Mouse (Mus musculus) lung, embryonic 15.5 days (tissue): ENCODE results near the gene Prkd3. TPM values are rescaled to one million over a fixed set of nuclear protein-coding genes. Genes with fewer than 3 reads are reported as not detected.

ENCODE experiments used
- ATAC-seq: fragments of 200-750 bp; cut with Nextera tagmentation; 2 replicates; pipeline ENCODE4 v1.8.0; 2017; ENCODE audit warnings: moderate number of reproducible peaks, borderline replicate concordance; ENCODE audit not compliant: low FRiP score, low TSS enrichment; ENCODE audit errors: extremely low read depth
- H3K27ac ChIP-seq: fragments of 300-500 bp; sonication (generic); 2 replicates; pipeline ENCODE4 v1.5.1; 2015; ENCODE audit warnings: moderate library complexity, mild to moderate bottlenecking, inconsistent platforms
- H3K27me3 ChIP-seq: fragments of 300-500 bp; sonication (generic); 2 replicates; pipeline ENCODE4 v1.6.1; 2015; ENCODE audit warnings: inconsistent platforms
- H3K36me3 ChIP-seq: fragments of 300-500 bp; sonication (generic); 2 replicates; pipeline ENCODE4 v1.6.1; 2015; ENCODE audit warnings: inconsistent platforms
- H3K4me1 ChIP-seq: fragments of 300-500 bp; sonication (generic); 2 replicates; pipeline ENCODE4 v1.6.1; 2015; ENCODE audit warnings: inconsistent platforms
- H3K4me2 ChIP-seq: fragments of 300-500 bp; sonication (generic); 2 replicates; pipeline ENCODE4 v1.6.1; 2015; ENCODE audit warnings: inconsistent platforms, mild to moderate bottlenecking, moderate library complexity
- H3K4me3 ChIP-seq: fragments of 300-500 bp; sonication (generic); 2 replicates; pipeline ENCODE4 v1.5.1; 2015; ENCODE audit warnings: mild to moderate bottlenecking, inconsistent platforms
- H3K9ac ChIP-seq: fragments of 300-500 bp; sonication (generic); 2 replicates; pipeline ENCODE4 v1.6.1; 2015; ENCODE audit warnings: inconsistent platforms
- H3K9me3 ChIP-seq: fragments of 300-500 bp; sonication (generic); 2 replicates; pipeline ENCODE4 v1.6.1; 2016; ENCODE audit warnings: inconsistent platforms
- WGBS: fragments of 180-500 bp; shearing (Covaris S2); methylation state at CpG from one replicate; pipeline ENCODE4 v1.1.7; 2015; 5-methylcytosine and 5-hydroxymethylcytosine counted together
- polyA plus RNA-seq: library from polyadenylated mRNA; unstranded; fragments of >200 nt; fragmentation: Nextera tagmentation; extraction: Ambion mirVana; gene quantifications from 2 replicates; pipeline ENCODE4 v1.2.1, GENCODE M21; 2015

Gene Prkd3
- polyA plus RNA-seq, 1 experiment from 2014 or later = 43.7 TPM

- H3K27me3 ChIP-seq = no peaks in the 10 kb centered on the region
- 67% methylated on average over 4 of the region's 4 CpGs for WGBS
- H3K4me3 ChIP-seq = no peak overlapping the region
- no peaks in the 10 kb centered on the region for H3K36me3 ChIP-seq
- H3K27ac ChIP-seq = no peak overlapping the region
- no peaks in the 10 kb centered on the region for H3K9me3 ChIP-seq
- no peak for ATAC-seq
- no peaks in the 10 kb centered on the region for H3K4me1 ChIP-seq
- no peak overlapping the region for H3K9ac ChIP-seq
- no peak overlapping the region for H3K4me2 ChIP-seq
These were observed 12.2 kb upstream of the Prkd3 start for GRCm38 (mm10) chr17:79032782-79033181.

DNA sequence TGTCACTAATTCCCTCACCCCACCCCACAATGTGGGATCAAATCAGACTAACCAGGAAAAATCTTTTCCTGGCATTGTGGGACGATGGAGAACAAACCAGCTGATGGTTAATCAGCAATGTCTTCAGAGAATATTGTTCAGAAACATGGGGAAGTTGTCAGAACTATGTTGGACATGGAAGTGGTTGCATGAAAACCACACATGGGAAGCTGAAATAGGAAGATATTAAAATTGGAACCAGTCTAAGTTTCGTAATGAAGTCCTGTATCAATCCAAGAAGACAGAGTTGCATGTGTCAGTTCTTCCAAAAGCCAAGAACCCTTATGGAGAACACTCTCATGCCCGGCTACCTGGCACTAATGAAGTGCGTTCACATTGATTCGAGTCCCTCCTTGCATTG lies 11.0 kb upstream of the Prkd3 start:
- no peak overlapping the region for H3K9ac ChIP-seq
- H3K4me1 ChIP-seq = no peaks in the 10 kb centered on the region
- no peak for ATAC-seq
- no peak overlapping the region for H3K4me2 ChIP-seq
- no peak overlapping the region for H3K4me3 ChIP-seq
- 83% methylated on average over 5 of the region's 5 CpGs for WGBS
- no peak overlapping the region for H3K27ac ChIP-seq
- H3K9me3 ChIP-seq = no peaks in the 10 kb centered on the region
- no peaks in the 10 kb centered on the region for H3K27me3 ChIP-seq
- no peaks in the 10 kb centered on the region for H3K36me3 ChIP-seq

DNA sequence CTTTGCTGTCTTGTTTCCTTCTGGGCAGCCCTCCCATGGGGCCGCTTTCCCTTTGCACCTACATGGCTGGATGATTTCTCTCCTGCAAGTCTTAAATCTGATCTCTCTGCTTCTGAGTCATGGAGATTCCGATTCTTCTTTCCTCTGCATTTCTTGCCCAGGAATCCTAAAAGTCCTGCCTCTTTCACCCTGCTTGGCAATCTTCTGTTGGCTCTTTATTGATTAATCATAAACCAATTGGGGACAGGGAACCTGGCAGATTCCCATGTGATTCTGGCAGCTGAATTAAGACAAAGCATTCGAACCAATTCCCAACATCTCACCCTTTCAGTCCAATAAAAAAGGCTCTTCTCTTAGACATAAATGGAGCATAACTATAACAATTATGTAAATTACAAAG lies 8.6 kb upstream of the Prkd3 start:
- no peak for ATAC-seq
- Histone ChIP-seq H3K9me3 (no peaks in the 10 kb centered on the region), H3K4me1 (no peaks in the 10 kb centered on the region), H3K36me3 (no peaks in the 10 kb centered on the region), H3K27me3 (no peaks in the 10 kb centered on the region), H3K9ac (no peak overlapping the region), H3K4me2 (no peak overlapping the region), H3K27ac (no peak overlapping the region), H3K4me3 (no peak overlapping the region)
- 67% methylated on average over 3 of the region's 3 CpGs for WGBS

DNA sequence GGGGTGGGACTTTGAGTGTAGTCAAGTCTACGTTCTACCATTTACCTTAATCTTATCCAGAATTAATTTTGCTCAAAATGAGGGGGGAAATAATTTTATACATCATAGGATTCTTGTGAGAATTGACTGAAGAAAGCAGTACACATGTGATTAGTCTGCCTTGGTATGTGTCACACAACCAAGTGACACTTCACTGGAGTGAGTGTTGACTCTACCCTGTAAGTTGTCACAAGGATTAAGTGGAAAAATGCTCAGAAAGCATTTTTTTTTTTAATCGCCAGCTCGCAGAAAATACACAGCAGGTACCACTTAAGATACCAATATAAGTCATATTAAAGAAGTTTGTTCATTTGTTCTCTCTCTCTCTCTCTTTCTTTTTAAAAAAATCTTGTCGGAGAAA lies 3.9 kb upstream of the Prkd3 start:
- H3K4me2 ChIP-seq = no peak overlapping the region
- no peak overlapping the region for H3K27ac ChIP-seq
- no peaks in the 10 kb centered on the region for H3K36me3 ChIP-seq
- H3K27me3 ChIP-seq = peaks cover 5% of the 10 kb centered on the region; the same call in 1 of the 2 replicates
- H3K4me3 ChIP-seq = no peak overlapping the region
- WGBS = 60% methylated on average over 4 of the region's 4 CpGs
- H3K4me1 ChIP-seq = peaks cover 4% of the 10 kb centered on the region; the same call in 1 of the 2 replicates
- ATAC-seq = no peak
- H3K9ac ChIP-seq = no peak overlapping the region
- no peaks in the 10 kb centered on the region for H3K9me3 ChIP-seq

DNA sequence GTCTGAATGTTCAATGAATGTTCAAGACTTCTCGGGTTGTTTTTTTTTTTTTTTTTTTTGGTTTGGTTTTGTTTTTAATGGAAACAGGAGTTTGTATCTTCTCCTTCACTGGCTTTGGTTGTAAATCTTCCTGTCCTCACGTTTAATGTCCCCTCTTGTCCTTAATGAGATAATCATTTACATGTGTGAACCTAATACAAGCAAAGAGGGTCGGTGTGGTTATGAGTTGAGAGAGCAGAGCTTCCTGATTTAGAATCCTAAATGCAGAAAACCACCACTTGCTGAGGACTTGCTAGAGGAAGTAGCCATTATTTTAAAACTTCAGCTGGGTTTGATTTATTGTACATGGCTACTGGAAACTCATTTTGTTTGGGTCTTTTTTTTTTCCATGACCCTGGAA lies 2.1 kb upstream of the Prkd3 start:
- Histone ChIP-seq H3K9ac (no peak overlapping the region), H3K9me3 (no peaks in the 10 kb centered on the region), H3K36me3 (no peaks in the 10 kb centered on the region), H3K4me3 (no peak overlapping the region), H3K27me3 (peaks cover 5% of the 10 kb centered on the region; the same call in 1 of the 2 replicates), H3K4me2 (no peak overlapping the region), H3K27ac (no peak overlapping the region), H3K4me1 (peaks cover 20% of the 10 kb centered on the region)
- 44% methylated on average over 3 of the region's 3 CpGs for WGBS
- no peak for ATAC-seq

GRCm38 (mm10) chr17:79020984-79021335 lies 344 bp upstream of the Prkd3 start:
- ATAC-seq = peak; percentile 35
- Histone ChIP-seq H3K9me3 (no peaks in the 10 kb centered on the region), H3K9ac (peak overlapping the region; percentile 85), H3K27ac (peak overlapping the region; percentile 93), H3K27me3 (peaks cover 5% of the 10 kb centered on the region; the same call in 1 of the 2 replicates), H3K4me2 (peak overlapping the region; percentile 91), H3K36me3 (no peaks in the 10 kb centered on the region), H3K4me1 (peaks cover 26% of the 10 kb centered on the region), H3K4me3 (peak overlapping the region; percentile 68)
- WGBS = under 1% methylated on average over 24 of the region's 24 CpGs

- Histone ChIP-seq H3K9me3 (no peaks in the 10 kb centered on the region), H3K27me3 (peaks cover 5% of the 10 kb centered on the region; the same call in 1 of the 2 replicates)
- under 1% methylated on average over 18 of the region's 18 CpGs for WGBS
These were observed 849 bp downstream of the Prkd3 start for GRCm38 (mm10) chr17:79019726-79020207.

GRCm38 (mm10) chr17:79018422-79018821 lies 2.2 kb downstream of the Prkd3 start:
- Histone ChIP-seq H3K4me3 (peak overlapping the region; percentile 26), H3K4me1 (peaks cover 26% of the 10 kb centered on the region), H3K27ac (no peak overlapping the region), H3K9me3 (no peaks in the 10 kb centered on the region), H3K9ac (peak overlapping the region; percentile 22; the same call in 1 of the 2 replicates), H3K4me2 (peak overlapping the region; percentile 91), H3K36me3 (no peaks in the 10 kb centered on the region), H3K27me3 (peaks cover 5% of the 10 kb centered on the region; the same call in 1 of the 2 replicates)
- ATAC-seq = no peak
- WGBS = 30% methylated on average over 9 of the region's 9 CpGs

More at GRCm38 (mm10) chr17:79019726-79020207, 849 bp downstream of the Prkd3 start:
- Histone ChIP-seq H3K9ac (peak overlapping the region; percentile 85), H3K27ac (peak overlapping the region; percentile 93), H3K4me1 (peaks cover 26% of the 10 kb centered on the region), H3K4me3 (peak overlapping the region; percentile 68), H3K4me2 (peak overlapping the region; percentile 91), H3K36me3 (no peaks in the 10 kb centered on the region)
- ATAC-seq = no peak

DNA sequence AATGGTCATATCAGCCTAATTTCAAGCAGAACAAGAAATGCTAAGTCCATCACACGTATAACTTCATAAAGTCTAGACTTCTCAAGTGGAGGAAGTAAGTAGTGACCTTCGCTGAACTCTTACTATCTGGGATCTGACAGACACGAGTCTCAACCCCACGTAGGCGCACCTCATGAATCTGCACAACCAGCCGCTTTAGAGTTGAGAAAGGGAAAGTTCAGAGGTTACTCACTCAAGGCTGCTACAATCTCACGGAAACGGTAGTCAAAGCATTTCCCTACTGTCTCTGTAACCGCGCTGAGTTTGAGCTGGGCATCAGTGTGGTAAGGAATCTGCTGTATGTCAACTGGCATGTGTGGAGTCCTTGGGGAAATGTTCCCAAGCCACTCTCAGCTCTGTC lies 4.8 kb downstream of the Prkd3 start:
- Histone ChIP-seq H3K36me3 (peaks cover 20% of the 10 kb centered on the region), H3K4me2 (no peak overlapping the region), H3K27ac (no peak overlapping the region), H3K4me3 (no peak overlapping the region), H3K9ac (no peak overlapping the region), H3K9me3 (no peaks in the 10 kb centered on the region), H3K27me3 (no peaks in the 10 kb centered on the region), H3K4me1 (peaks cover 22% of the 10 kb centered on the region)
- ATAC-seq = no peak
- 64% methylated on average over 10 of the region's 10 CpGs for WGBS

DNA sequence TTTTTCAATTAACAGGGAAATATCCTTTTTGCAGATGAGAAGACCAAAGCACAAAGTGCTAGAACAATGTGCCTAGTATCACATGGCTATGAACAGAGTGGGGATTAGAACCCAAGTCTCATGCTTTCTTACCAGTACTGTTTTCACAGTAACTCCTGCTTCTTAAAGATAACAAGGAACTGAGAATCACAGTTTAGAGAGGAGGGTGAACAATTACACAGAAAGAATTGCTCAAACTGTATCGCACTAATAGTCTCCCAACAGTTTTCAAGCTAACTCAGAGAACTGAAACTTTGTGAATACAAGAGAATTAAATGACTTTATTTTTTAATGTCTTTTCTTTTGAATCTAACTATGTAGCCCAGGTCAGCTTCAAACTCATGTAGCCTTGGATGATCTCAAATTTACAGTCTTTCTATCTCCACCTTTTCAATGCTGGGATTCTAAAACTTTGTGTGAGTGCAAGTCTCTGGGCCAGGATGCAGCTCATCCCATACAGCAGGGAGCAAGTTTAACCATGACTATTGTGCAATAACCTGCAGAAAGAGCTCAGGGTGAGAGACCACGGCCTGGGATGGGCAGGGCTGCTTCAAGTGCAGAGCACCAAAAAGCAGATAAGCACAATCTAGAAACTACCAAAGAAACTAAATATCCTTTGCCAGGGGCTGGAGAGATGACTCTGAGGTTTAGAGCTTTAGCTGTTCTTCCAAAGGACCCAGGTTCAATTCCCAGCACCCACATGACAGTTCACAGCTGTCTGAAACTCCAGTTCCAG lies 5.5 kb downstream of the Prkd3 start:
- Histone ChIP-seq H3K36me3 (peaks cover 20% of the 10 kb centered on the region), H3K4me3 (no peak overlapping the region), H3K27ac (no peak overlapping the region), H3K9me3 (no peaks in the 10 kb centered on the region), H3K9ac (no peak overlapping the region), H3K4me2 (no peak overlapping the region), H3K4me1 (peaks cover 22% of the 10 kb centered on the region), H3K27me3 (no peaks in the 10 kb centered on the region)
- 72% methylated on average over 2 of the region's 2 CpGs for WGBS
- ATAC-seq = no peak

- Histone ChIP-seq H3K27me3 (no peaks in the 10 kb centered on the region), H3K4me1 (peaks cover 14% of the 10 kb centered on the region), H3K9me3 (no peaks in the 10 kb centered on the region), H3K4me3 (no peak overlapping the region), H3K27ac (no peak overlapping the region), H3K9ac (no peak overlapping the region), H3K36me3 (peaks cover 20% of the 10 kb centered on the region), H3K4me2 (no peak overlapping the region)
- 61% methylated on average over 2 of the region's 2 CpGs for WGBS
- no peak for ATAC-seq
These were observed 7.0 kb downstream of the Prkd3 start for GRCm38 (mm10) chr17:79013625-79014024.

DNA sequence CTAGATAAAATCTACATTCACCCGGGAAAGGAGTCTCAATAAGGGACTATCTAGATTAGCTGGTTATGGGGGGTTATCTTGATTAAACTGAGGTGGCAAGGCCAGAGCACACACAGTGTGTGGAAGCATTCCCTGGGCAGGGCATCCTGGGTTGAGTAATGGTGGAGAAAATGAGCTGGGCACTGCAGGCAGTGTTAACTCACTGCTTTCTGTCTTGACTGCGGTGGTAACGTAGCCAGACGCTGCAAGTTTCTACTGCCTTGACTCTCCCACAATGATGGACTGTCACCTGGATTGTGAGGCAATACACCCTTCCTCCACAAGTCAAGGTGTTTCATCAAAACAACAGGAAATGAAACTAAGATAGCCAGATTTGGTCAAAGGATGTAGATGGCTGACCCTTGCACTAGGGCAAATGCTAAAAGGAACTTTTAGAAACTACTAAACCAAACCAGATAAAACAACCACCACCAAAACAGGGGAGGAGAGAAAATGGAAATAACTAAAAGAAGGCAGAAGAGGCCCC lies 20.8 kb downstream of the Prkd3 start:
- no peak overlapping the region for H3K4me3 ChIP-seq
- H3K27me3 ChIP-seq = no peaks in the 10 kb centered on the region
- H3K4me1 ChIP-seq = peaks cover 2% of the 10 kb centered on the region; the same call in 1 of the 2 replicates
- ATAC-seq = no peak
- H3K4me2 ChIP-seq = no peak overlapping the region
- no peak overlapping the region for H3K9ac ChIP-seq
- no peaks in the 10 kb centered on the region for H3K36me3 ChIP-seq
- H3K27ac ChIP-seq = no peak overlapping the region
- 89% methylated on average over 4 of the region's 4 CpGs for WGBS
- no peaks in the 10 kb centered on the region for H3K9me3 ChIP-seq
